Mouse (Mus musculus): ENCODE data around the gene Zfr. TPM values are rescaled to one million over a fixed set of nuclear protein-coding genes. Genes with fewer than 3 reads are reported as not detected.
"Not testable (repeated sequence)": the region's sequence is repeated elsewhere in the genome, so short reads cannot be mapped to it uniquely, and the experiment has no call there.

Zfr gene
- total RNA-seq, 2 experiments from 2014 or later, result 227 to 235 TPM

DNA sequence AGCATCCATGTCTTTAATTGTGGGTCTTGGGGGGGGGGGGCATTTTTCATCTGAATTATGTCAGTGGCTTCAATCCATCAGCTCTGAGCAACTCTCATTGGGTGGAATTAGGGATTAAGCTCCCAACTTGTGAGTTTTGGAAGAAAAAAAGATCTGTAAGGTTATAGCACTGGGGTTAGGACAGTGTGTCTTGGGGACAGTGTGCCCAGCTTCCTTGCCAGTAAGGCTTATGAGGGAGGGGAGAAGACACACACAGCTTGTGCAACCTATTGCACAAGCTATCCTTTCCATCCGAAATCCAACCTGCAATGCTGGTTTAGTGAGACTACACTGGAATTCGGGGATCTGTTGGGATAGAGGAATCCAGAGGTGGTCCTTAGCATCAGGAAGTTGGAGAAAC is 12.8 kb upstream of the Zfr start:
- intact Hi-C loops (cut with DNase I), result no loop called here
- no peak for DNase-seq

DNA sequence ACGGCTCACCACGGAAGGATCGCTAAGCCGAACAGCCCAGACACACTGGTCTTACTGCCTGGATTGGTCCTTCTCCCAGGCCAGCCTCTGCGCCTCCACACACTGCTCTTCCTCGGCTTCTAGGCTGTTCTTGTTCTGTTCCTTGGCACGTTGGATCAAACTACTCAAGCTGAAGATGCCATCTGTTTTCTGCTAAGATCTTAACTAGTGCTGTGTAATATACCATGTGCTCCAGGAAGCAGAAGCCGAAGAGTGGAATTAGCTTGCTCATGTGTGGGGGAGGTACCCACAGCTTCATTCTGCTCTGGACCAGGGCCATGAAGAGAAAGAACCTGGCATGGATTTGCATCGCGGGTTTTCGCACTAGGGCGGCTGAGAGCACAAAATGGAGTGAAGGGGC is 11.2 kb upstream of the Zfr start:
- intact Hi-C loops (cut with DNase I), result no loop called here

DNA sequence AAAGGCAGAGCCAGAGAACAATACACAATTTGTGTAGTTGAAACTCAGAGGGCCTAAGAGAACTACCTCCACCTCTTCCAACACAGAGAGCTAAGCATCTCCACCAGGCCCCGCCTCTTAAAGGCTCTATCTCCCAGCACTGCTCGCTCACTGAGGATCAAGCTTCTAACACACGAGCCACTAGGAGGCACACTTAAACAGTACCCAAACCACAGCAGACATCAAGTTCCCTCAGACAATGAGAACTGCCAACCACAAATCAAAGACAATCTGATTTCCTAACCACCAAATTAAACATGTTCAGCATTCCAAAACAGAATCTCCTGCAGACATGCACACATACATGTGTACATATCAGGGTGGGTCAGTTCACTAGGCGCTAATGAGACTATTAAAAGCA is 9.4 kb upstream of the Zfr start:
- DNase-seq, result no peak
- intact Hi-C loops (cut with DNase I), result no loop called here

More for the DNA sequence above, 11.2 kb upstream of the Zfr start:
- DNase-seq, result peak; percentile 56

GRCm38 (mm10) chr15:12108922-12109321 is 8.7 kb upstream of the Zfr start:
- DNase-seq; intact Hi-C loops (cut with DNase I): not testable (repeated sequence)

- intact Hi-C loops (cut with DNase I), result loop anchor here (10.0 kb wide), 1 partner anchor 116 kb away; the partner anchor contains the start of gene Sub1
- no peak for DNase-seq
These were observed 6.4 kb upstream of the Zfr start for GRCm38 (mm10) chr15:12111232-12111631.

DNA sequence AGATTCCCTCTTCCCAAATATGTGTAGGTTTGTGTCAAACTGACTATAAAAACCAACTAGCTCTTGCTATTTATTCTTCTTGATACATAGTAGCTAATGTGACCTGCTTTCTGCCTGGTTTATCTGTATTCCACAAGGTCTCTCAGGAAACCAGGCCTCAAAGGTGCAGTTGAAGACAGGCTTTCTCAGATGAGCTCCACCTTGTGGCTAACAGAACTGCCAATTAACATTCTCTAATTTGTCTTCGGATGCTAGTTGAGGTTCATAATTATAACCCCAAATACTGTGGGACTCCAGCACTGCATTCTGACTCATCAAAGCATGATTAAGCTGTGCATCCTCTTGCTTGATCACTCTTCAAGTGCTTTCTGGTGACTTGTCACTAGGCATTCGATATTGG is 4.2 kb upstream of the Zfr start:
- DNase-seq, result no peak
- intact Hi-C loops (cut with DNase I), result loop anchor here (10.0 kb wide), 1 partner anchor 119 kb away; the partner anchor contains the start of gene Sub1

- intact Hi-C loops (cut with DNase I), result loop anchor here (10.0 kb wide), 1 partner anchor 120 kb away; the partner anchor contains the start of gene Sub1
These were observed 3.1 kb upstream of the Zfr start for GRCm38 (mm10) chr15:12114546-12114945.

GRCm38 (mm10) chr15:12115722-12116230 is 1.9 kb upstream of the Zfr start:
- DNase-seq, result no peak
- intact Hi-C loops (cut with DNase I), result loop anchor here (10.0 kb wide), 1 partner anchor 121 kb away; the partner anchor contains the start of gene Sub1

More at GRCm38 (mm10) chr15:12114546-12114945, 3.1 kb upstream of the Zfr start:
- DNase-seq, result no peak

GRCm38 (mm10) chr15:12118093-12118431 is 431 bp downstream of the Zfr start:
- DNase-seq, result peak; percentile 68

GRCm38 (mm10) chr15:12118432-12119128 is 949 bp downstream of the Zfr start:
- intact Hi-C loops (cut with DNase I), result loop anchor here (10.0 kb wide), 1 partner anchor 124 kb away; the partner anchor contains the start of gene Sub1
- DNase-seq, result peak; percentile 53

More at GRCm38 (mm10) chr15:12118093-12118431, 431 bp downstream of the Zfr start:
- intact Hi-C loops (cut with DNase I), result loop anchor here (10.0 kb wide), 1 partner anchor 123 kb away; the partner anchor contains the start of gene Sub1

DNA sequence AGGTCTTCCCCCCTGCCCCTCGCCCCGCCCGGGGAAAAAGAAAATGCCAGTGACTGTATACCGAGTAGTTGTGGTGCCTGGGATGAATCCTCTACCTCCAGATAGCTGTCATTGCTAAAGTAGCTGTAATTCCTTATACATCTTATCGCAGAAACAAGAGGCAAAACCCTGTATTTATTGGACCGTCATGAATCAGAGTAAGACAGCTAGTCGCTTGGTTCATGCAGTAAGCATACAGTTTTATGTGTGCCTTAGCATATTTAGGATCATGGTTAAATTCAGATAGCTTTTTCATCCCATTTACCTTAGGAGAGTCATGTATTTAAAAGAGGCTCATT is 1.5 kb downstream of the Zfr start:
- no peak for DNase-seq
- intact Hi-C loops (cut with DNase I), result loop anchor here (10.0 kb wide), 1 partner anchor 124 kb away; the partner anchor contains the start of gene Sub1

DNA sequence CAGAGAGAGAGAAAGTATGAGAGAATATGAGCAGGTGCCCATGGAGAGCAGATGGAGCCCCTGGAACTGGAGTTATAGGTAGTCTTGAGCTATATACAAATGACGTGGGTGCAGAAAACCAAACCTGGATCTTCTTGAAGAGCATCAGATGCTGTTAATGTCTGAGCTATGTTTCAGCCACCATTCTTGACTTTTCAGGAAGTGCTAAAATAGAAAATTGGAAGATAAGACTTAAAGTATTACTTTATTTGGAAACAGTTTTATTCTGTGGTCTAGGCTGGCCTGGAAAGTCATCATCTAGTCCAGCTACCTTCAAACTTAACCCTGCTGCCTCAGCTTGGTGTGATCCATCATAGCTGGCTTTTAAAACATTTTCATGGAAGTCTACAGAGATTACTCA is 7.3 kb downstream of the Zfr start:
- intact Hi-C loops (cut with DNase I), result no loop called here
- no peak for DNase-seq

GRCm38 (mm10) chr15:12130871-12131270 is 13.2 kb downstream of the Zfr start:
- intact Hi-C loops (cut with DNase I); DNase-seq: not testable (repeated sequence)

- DNase-seq, result no peak
- intact Hi-C loops (cut with DNase I), result no loop called here
These were observed 16.9 kb downstream of the Zfr start for GRCm38 (mm10) chr15:12134546-12134945.

DNA sequence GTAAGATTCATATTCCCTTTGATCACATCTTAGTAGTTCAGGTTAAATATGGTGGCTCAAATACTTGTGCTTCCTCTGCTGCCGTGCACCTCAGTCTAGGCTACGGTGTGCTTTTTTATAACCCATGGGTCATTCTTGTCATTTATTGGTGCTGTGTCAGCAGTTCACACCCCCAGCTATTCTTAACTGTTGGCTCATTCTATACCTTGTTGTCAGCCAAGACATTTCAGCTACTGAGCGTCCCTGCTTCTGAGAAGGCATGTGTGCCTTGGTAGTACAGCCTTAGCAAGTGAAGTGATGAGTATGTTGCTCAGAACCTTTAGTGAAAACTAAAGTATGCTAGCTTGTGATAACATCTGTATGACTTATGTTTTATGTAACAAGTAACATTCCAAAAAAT is 17.7 kb downstream of the Zfr start:
- no peak for DNase-seq

GRCm38 (mm10) chr15:12136371-12136770 is 18.7 kb downstream of the Zfr start:
- intact Hi-C loops (cut with DNase I), result no loop called here
- no peak for DNase-seq

More for the DNA sequence above, 17.7 kb downstream of the Zfr start:
- intact Hi-C loops (cut with DNase I), result no loop called here

- intact Hi-C loops (cut with DNase I), result loop anchor here (5.0 kb wide), 1 partner anchor 149 kb away; no protein-coding TSS in a partner anchor
- no peak for DNase-seq
These were observed 23.5 kb downstream of the Zfr start for GRCm38 (mm10) chr15:12140985-12141729.

DNA sequence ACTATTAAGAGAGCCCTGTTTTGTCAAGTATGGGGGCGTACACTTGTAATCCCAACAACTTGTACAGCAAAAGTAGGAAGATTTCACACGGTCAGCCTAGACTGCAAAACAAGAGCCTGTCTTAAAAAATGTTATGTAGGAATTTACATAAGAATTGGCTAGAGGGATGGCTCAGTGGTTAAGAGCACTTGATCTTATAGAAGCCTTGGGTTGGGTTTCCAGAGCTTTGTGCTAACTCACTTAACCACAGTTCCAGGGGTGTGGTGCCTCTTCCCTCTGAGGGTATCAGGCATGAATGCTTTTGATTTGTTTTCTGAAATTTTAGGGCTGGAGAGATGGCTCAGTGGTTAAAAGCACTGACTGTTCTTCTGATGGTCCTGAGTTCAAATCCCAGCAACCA is 29.8 kb downstream of the Zfr start:
- DNase-seq, result no peak
- intact Hi-C loops (cut with DNase I), result no loop called here

GRCm38 (mm10) chr15:12149501-12149900 is 31.9 kb downstream of the Zfr start:
- intact Hi-C loops (cut with DNase I), result no loop called here
- no peak for DNase-seq

- no peak for DNase-seq
- intact Hi-C loops (cut with DNase I), result loop anchor here (10.0 kb wide), 1 partner anchor 661 kb away; no protein-coding TSS in a partner anchor
These were observed 36.1 kb downstream of the Zfr start for GRCm38 (mm10) chr15:12153747-12154146.

- peak; percentile 27 for DNase-seq
- intact Hi-C loops (cut with DNase I), result no loop called here
These were observed 60.5 kb downstream of the Zfr start for GRCm38 (mm10) chr15:12178126-12178525.

All from left cerebral cortex, postnatal 4 days (tissue).